Mouse (Mus musculus) stomach, embryonic 16.5 days (tissue): ENCODE measurements at regions not wholly inside any gene's neighbourhood (a gene's known extent, or its start where the extent isn't known, plus 50 kb on each side); places are given as distances from the start of the nearest gene placed in this dataset.

Experiments used
- ATAC-seq: fragments of 200-750 bp; cut with Nextera tagmentation; 2 replicates; pipeline ENCODE4 v1.8.0; 2017; ENCODE audit warnings: moderate number of reproducible peaks, moderate TSS enrichment; ENCODE audit not compliant: insufficient read depth, low FRiP score
- H3K27ac ChIP-seq: fragments of 300-500 bp; sonication (generic); 2 replicates; pipeline ENCODE4 v1.5.1; 2014; ENCODE audit warnings: low read length
- H3K27me3 ChIP-seq: fragments of 300-500 bp; sonication (generic); 2 replicates; pipeline ENCODE4 v1.6.1; 2014; ENCODE audit warnings: low read length, control low read depth, mixed read lengths; ENCODE audit not compliant: control insufficient read depth, insufficient read depth
- H3K36me3 ChIP-seq: fragments of 300-500 bp; sonication (generic); 2 replicates; pipeline ENCODE4 v1.6.1; 2014; ENCODE audit warnings: low read length; ENCODE audit not compliant: control insufficient read depth, insufficient read depth
- H3K4me1 ChIP-seq: fragments of 300-500 bp; sonication (generic); 2 replicates; pipeline ENCODE4 v1.6.1; 2014; ENCODE audit warnings: low read length, control low read depth, mixed read lengths; ENCODE audit not compliant: control insufficient read depth, insufficient read depth
- H3K4me2 ChIP-seq: fragments of 300-500 bp; sonication (generic); 2 replicates; pipeline ENCODE4 v1.6.1; 2014; ENCODE audit warnings: low read depth, low read length, mixed read lengths
- H3K4me3 ChIP-seq: fragments of 300-500 bp; sonication (generic); replicated peaks from 2 replicates; pipeline ENCODE4 v1.5.1; 2014; ENCODE audit warnings: mild to moderate bottlenecking, low read length
- H3K9ac ChIP-seq: fragments of 300-500 bp; sonication (generic); 2 replicates; pipeline ENCODE4 v1.6.1; 2014; ENCODE audit warnings: low read length
- H3K9me3 ChIP-seq: fragments of 300-500 bp; sonication (generic); replicated peaks from 2 replicates; pipeline ENCODE4 v1.6.1; 2016; ENCODE audit warnings: low read length, control low read depth; ENCODE audit not compliant: control insufficient read depth
- WGBS: fragments of 180-500 bp; shearing (Covaris S2); extraction: QIAGEN DNeasy Blood & Tissue Kit; methylation state at CpG from one replicate; pipeline ENCODE4 v1.1.7; 2014; 5-methylcytosine and 5-hydroxymethylcytosine counted together

DNA sequence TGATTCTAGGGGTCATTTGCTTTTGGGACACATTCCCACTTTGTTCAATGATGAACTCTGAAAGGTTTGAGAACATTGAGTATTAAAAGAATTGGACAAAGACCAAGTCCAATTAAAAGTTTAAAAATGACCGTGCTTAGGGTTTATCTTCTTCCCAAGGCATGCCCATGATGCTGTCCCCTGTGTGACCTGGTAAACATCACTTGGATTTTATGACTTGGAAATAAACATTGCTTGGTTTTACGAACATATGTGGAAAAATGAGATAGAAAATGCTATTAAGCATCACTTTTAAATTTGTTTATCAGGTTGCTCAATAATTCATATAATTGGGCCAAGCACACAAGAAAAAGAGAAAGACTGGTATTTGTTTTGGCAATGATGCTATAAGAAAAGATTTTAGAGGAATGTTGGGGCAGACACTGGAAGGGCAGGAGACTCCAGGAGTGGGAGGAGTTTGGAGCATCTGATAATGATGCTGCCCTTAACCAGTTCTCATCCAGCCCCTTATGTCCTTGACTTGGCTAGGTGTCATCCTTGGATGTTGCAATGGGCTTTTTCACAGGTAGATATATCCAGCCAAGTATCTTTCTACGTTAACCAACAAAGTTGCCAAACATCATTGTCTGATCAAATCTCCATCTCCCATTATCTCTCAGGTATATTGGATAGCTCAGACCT lies 92.1 kb upstream of the Dcn start:
- Histone ChIP-seq H3K4me1 (no peaks in the 10 kb centered on the region), H3K9me3 (no peaks in the 10 kb centered on the region), H3K4me2 (no peak overlapping the region), H3K36me3 (no peaks in the 10 kb centered on the region), H3K27ac (no peak overlapping the region), H3K27me3 (no peaks in the 10 kb centered on the region), H3K9ac (no peak overlapping the region), H3K4me3 (no peak overlapping the region)
- 66% methylated on average over 3 of the region's 3 CpGs for WGBS
- no peak for ATAC-seq

DNA sequence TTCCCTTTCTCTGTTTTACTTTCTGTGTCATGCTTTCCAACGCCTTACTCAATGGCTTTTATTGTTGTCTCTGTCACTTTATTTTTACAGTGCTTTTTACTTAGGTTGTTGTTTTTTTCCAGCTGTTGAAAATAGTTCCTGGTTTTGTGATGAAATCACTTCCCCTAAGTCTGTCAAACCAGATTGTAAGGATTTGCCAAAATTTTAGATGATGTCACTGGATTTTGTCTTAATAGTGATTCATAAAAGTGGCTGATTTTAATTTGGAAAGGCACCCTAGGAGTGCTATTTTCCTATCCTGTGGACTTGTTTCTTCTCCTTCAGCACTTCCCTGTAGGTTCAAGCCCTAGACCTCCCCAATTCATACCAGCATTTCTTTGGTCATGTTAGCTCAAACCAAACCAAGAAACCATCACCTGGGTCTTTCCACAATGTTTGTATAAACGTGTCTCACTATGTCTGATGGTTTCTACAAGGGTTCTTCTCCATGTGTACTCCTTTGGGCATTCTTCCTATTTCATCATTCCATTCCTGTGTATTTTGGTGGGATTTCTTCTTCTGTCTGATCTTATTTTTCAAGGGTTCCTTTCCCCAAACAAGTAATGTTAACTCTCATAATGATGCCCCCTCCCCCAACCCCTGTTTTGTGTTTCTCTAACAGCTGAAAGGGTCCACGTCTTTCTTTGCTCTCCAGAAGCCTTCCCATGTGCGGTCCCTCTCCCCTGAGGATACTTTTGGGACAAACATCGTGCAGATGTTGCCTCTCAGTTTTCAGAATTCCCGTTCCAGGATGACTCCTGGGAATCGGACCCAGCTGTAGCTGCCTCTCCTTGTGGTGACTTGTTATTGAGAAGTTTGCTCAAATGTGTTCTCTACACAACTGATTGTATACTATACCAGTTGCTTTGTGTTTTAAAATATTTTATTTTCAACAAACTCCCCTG lies 89.5 kb upstream of the Dcn start:
- Histone ChIP-seq H3K27ac (no peak overlapping the region), H3K9ac (no peak overlapping the region), H3K4me1 (no peaks in the 10 kb centered on the region), H3K36me3 (no peaks in the 10 kb centered on the region), H3K27me3 (no peaks in the 10 kb centered on the region), H3K4me2 (no peak overlapping the region), H3K4me3 (no peak overlapping the region), H3K9me3 (no peaks in the 10 kb centered on the region)
- no peak for ATAC-seq
- 67% methylated on average over 7 of the region's 7 CpGs for WGBS

DNA sequence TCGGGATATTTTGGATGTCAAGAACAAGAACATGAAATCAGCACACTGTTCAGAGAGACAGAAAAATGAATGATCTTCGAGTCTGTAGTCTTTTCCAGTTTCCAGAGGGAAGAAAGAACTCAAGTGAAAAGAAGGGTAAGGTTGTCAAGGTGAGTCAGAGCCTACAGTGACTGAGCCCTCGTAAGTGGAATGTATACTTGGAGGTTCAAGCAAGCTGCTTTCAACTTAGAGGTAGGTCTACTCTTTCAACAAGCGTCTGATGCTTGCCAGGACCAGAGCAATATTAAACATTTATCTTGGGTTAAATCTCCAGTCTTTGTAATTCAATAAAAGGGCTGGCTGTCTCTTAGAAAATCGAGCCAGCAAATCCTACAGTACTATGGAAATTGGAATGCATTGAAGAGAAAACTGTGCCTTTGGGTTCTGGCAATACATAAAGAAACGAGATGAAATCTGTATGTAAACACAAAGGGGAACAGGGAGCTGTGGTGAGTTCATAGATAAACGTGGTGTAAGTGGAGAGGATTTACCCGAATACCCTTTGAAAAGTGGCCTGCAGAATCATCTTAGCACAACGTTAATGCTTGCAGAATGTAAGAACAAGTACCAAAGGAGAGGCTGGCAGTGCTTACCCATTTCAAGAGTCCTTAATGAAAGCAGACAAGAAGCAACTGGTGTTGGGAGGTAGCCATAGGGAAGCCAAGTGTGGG lies 82.2 kb upstream of the Dcn start:
- H3K36me3 ChIP-seq = no peaks in the 10 kb centered on the region
- no peak overlapping the region for H3K9ac ChIP-seq
- H3K27me3 ChIP-seq = no peaks in the 10 kb centered on the region
- H3K4me2 ChIP-seq = no peak overlapping the region
- no peaks in the 10 kb centered on the region for H3K9me3 ChIP-seq
- ATAC-seq = peak; percentile 85
- 28% methylated on average over 9 of the region's 9 CpGs for WGBS
- H3K4me1 ChIP-seq = 0 out of 2 replicates have a peak, but pooled peaks cover 3% of the 10 kb centered on the region
- peak overlapping the region; percentile 77 for H3K27ac ChIP-seq
- H3K4me3 ChIP-seq = no peak overlapping the region

GRCm38 (mm10) chr10:97397896-97398295 lies 81.5 kb upstream of the Dcn start:
- no peak overlapping the region for H3K4me2 ChIP-seq
- peak overlapping the region; percentile 77 for H3K27ac ChIP-seq
- no peak overlapping the region for H3K4me3 ChIP-seq
- no peak overlapping the region for H3K9ac ChIP-seq
- H3K9me3 ChIP-seq = no peaks in the 10 kb centered on the region
- ATAC-seq = no peak
- WGBS = 57% methylated on average over 2 of the region's 2 CpGs
- H3K36me3 ChIP-seq = no peaks in the 10 kb centered on the region
- no peaks in the 10 kb centered on the region for H3K27me3 ChIP-seq
- H3K4me1 ChIP-seq = 0 out of 2 replicates have a peak, but pooled peaks cover 3% of the 10 kb centered on the region

DNA sequence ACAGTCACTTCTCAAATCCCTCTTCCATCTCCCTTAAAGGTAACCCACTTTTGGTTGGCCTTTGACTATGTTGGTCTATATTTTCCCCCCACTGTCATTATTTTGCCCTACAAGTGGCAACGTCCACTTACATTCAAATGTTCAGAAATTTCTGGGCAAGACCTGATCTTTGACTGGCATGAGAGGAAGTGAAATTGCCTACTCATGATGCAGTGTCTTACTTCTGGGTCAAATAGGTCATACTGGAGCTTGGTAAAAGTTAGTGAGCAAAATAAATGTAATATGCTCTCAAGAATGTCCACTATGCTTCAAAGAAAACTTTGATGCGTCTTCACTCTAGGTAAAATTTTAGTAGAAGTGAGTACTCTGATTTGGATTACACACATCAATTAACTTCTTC lies 76.9 kb upstream of the Dcn start:
- Histone ChIP-seq H3K27ac (peak overlapping the region; percentile 82), H3K9ac (no peak overlapping the region), H3K4me1 (no peaks in the 10 kb centered on the region), H3K27me3 (no peaks in the 10 kb centered on the region), H3K9me3 (no peaks in the 10 kb centered on the region), H3K4me2 (no peak overlapping the region), H3K36me3 (no peaks in the 10 kb centered on the region), H3K4me3 (no peak overlapping the region)
- ATAC-seq = no peak
- WGBS = 74% methylated on average over 2 of the region's 2 CpGs

GRCm38 (mm10) chr10:97404076-97404787 lies 75.2 kb upstream of the Dcn start:
- H3K4me1 ChIP-seq = no peaks in the 10 kb centered on the region
- H3K27me3 ChIP-seq = no peaks in the 10 kb centered on the region
- peak; percentile 56; the same call in 1 of the 2 replicates for ATAC-seq
- no peak overlapping the region for H3K9ac ChIP-seq
- no peaks in the 10 kb centered on the region for H3K9me3 ChIP-seq
- no peak overlapping the region for H3K4me2 ChIP-seq
- H3K27ac ChIP-seq = peak overlapping the region; percentile 84
- H3K4me3 ChIP-seq = no peak overlapping the region
- H3K36me3 ChIP-seq = no peaks in the 10 kb centered on the region
- WGBS = 45% methylated on average over 2 of the region's 2 CpGs

DNA sequence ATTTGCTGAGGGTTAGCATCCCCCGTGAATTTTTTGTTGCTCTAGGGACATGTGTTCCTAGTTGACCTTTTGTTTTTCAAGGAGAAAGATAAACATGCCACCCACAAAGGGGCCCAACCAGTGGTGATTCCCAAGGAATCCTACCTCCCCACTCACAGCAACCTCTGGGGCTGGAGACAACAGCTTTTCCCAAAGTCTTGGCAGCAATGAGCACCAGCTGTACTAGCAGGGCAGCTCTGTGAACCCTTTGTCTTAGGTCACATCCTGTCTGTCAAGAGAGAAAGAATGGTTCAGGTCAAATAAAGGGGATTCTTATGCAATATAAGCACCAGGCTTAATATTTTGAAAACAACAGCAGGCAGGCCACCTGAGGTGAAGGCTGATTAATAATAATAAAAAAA lies 70.2 kb upstream of the Dcn start:
- ATAC-seq = peak; percentile 56; the same call in 1 of the 2 replicates
- H3K4me2 ChIP-seq = no peak overlapping the region
- no peak overlapping the region for H3K9ac ChIP-seq
- no peaks in the 10 kb centered on the region for H3K9me3 ChIP-seq
- no peaks in the 10 kb centered on the region for H3K36me3 ChIP-seq
- no peaks in the 10 kb centered on the region for H3K27me3 ChIP-seq
- no peaks in the 10 kb centered on the region for H3K4me1 ChIP-seq
- H3K27ac ChIP-seq = peak overlapping the region; percentile 48
- H3K4me3 ChIP-seq = no peak overlapping the region
- WGBS = 11% methylated on average over 1 of the region's 1 CpGs

GRCm38 (mm10) chr10:97409909-97410308 lies 69.5 kb upstream of the Dcn start:
- 43% methylated on average over 1 of the region's 1 CpGs for WGBS
- Histone ChIP-seq H3K27ac (peak overlapping the region; percentile 48), H3K36me3 (no peaks in the 10 kb centered on the region), H3K4me3 (no peak overlapping the region), H3K9ac (no peak overlapping the region), H3K9me3 (no peaks in the 10 kb centered on the region), H3K4me2 (no peak overlapping the region), H3K27me3 (no peaks in the 10 kb centered on the region), H3K4me1 (no peaks in the 10 kb centered on the region)
- ATAC-seq = no peak
